Mouse (Mus musculus): ENCODE data around the gene Dcun1d3.

Gene Dcun1d3

DNA sequence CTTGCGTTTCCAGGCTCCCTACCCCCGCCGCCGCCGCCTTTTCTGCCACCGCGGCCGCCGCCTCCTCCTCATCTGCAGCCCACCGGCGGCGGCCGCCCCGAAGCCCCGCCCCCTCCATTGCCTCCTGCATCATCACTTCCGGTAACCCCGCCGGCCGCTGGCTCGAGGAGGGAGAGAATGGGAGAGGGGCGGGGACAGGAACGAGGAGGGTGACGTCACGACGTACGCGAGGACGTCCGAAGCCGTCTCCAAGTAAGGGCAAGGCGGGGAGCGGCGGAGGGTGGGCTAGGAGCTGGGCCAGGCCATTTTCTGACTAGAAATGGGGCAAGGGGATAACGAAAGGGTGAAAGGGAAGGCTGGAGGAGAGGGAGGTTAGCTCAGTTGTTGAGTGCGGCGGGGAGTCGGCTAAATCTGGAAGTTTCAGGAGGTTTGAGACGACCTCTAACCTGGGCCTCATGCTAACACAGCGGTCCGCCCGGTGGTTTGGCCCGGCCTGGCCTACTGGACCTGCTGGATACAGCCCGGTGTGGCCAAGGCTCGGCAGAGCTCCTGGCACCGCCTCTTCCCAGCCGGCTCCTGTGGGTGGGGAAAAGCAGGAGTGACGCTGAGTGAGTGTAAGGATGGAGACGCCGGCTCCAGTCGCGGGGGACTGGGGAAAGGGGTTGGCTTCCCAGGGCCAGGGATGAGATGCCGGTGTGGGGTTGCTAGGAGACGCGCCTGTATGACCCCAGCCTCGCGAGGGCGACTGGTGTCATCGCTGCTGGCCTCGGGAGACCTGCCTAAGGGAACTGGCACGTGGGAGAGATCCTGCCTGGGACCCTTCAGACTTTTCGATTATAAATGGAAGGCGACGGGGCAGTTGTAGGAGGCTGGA, at the start of gene Dcun1d3, which contains the start of gene Lyrm1:
Gene Dcun1d3, minus strand, starts transcription at position 660 of the 874 bp plus-strand sequence.
Gene Lyrm1, plus strand, starts transcription at position 223 of the 874 bp plus-strand sequence.
- DNase-seq (ENCODE audit: low read depth, low spot score) = peak; percentile 98

DNA sequence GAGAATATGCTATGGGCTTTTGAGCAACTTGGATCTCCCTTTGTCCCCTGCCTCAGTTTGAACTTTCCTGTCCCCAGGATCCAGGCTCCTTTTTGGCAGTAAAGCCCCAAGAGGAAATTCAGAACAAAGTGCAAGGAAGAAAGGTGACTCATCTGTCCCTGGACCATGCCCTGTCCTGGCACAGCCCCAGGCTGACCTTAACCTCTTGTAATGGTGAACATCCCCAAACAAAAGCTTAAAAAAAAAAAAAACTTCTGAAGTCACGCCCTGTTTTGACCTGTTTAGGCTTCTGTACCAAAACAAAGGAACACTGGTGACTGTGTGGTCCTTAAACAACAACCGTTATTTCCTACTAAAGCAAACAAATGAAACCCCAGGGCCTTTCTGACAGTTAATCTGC, 45.5 kb upstream of the Dcun1d3 start:
- no peak for DNase-seq (ENCODE audit: low read depth, low spot score)

DNA sequence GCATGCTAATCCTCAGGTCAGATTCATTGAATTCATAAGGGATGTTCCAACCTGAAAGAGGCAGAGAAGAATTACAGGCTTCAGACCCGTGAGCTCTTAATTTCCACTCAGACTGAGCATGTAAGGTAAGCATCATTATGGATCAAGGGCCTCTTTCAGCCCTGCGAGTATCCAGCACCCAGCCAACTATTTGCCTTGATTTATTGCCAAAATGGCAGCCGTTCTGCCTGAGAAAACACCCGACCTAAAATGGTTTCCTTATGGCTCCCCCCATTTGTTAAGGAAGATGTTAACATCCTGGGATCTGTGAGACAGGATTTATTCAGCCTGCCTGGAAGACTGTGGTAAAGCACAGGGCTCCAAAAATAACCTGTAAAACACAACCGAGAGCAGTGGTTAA, 40.9 kb upstream of the Dcun1d3 start:
- DNase-seq (ENCODE audit: low read depth, low spot score) = no peak

DNA sequence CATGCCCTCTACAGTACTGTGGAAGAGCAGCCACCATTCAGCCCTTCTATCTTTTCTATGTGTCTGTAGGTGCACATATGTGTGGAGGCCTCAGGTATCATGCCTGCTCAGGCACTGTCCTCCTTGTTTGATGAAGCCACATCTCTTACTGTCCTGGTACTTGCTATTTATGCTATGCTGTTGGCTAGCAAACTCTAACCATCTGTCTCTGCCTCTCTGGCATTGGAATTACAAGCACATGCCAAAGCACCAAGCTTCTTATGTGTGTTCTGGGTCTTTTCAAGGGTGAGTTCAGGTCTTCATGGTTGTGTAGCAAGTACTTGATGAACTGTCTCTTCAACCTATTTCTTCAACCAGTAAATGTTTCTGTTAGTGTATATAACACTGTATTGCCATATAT, 40.2 kb upstream of the Dcun1d3 start:
- DNase-seq (ENCODE audit: low read depth, low spot score) = no peak

DNA sequence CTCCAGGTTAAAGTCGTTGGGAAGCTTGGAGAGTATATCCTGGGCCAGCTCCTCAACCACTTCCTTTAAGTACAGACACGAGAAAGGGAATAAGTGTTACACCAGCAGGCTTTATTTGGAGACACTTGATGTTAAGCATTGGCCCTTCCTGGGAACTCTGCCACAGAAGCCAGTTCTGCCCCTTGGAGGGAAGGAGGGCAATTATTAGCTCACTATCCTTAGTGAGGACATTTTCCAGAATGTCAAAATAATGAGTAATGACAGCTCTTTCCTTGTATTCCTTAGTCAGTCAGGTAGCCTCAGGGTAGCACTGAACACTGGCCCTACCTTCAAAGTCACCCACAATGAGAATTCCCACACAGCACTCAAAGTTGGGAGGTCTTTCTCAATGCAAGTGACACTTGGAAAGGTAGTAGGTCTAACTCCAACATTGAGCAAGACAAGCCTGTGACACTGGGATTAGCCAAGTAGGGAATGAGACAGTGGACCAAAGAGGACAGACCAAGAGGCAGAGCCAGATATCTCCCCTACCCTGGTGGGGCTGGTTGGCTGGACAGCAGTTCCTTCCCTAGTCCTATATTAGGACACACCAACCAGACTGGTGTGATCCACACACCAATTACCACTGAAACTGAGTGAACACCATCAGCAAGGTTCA, 32.8 kb upstream of the Dcun1d3 start:
- no peak for DNase-seq (ENCODE audit: low read depth, low spot score)

DNA sequence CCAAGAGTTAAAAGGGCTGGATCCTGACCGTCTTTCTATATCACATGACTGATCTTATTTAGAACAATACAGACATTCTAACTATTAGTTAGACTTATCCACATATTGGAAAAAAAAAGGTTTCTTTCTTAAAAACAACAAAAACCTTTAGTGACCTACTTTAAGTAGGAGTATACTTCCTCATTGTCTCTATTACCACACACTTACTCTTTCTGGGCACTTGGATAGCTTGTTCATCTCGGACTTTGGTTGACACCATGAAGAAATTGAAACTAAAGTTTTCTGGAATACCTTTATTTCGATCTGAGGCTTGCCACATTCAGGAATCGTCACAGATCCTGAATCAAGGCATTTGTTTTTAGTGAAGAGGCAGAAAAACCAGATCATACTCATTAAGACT, 25.0 kb upstream of the Dcun1d3 start:
- no peak for DNase-seq (ENCODE audit: low read depth, low spot score)

DNA sequence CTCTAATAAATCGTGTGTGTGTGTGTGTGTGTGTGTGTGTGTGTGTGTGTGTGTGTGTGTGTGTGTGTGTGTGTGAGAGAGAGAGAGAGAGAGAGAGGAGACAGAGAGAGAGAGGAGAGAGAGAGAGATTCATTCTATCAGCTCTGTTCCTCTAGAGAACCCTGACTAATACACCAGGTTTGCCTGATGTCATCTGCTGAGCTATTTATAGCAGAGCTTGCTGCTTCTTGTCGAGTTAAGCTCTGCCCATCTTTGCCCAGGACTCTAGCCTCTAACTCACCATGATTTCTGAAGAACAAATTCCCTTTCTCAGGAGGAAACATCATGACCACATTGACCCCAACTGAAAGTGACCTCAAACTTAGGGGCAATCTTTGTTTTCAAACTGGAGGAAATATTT, 24.4 kb upstream of the Dcun1d3 start:
- no peak for DNase-seq (ENCODE audit: low read depth, low spot score)

DNA sequence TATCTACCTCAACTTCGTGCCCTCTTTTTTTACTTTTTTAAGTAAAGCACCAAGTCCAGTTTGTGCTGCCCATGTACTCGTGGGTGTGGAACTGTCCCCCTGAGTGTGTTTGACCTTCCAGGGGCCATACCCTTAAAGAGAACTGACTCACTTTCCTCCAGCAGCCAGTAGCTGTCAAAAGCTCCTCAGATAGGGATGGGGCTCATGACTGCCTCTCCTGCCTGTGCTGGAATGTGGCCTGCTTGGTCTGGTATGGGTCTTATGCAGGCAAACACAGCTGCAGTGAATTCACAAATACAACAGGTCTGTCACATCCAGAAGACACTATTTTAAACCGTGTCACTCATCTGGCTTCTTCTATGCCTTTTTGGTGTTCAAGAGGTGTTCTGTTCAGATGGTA, 15.6 kb upstream of the Dcun1d3 start:
- DNase-seq (ENCODE audit: low read depth, low spot score) = no peak

DNA sequence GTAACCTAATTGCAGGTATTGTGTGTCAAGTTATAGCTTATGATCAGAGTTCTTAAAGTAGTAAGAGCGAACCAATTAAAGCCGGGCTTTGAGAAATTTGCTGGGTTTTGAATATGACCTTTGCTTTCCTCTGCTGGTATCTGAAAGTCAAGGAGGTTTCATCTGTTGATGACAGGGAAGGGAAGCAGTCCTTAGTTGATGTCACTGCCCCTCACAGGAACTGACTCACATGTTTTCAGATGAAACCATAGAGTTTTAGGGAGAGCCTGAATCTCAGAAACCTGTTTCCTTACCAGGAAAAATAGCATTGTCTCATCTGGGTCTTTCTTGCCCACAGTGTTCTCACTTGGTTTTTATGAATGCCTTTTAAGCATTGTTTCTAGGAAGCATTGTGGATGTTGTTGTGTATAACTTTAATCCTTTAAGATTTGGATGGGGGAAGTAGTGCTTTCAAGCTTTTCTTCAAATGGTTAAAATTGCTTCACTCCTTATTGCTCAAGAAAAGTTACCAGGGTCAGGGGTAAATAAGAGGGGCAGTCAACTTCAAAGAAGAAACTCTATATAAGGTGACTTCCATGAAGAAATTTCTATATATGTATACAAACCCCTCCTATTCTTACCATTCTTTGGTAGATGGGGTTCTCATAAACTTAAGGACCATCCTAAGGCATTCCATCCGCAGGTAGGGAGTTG, 10.6 kb upstream of the Dcun1d3 start:
- DNase-seq (ENCODE audit: low read depth, low spot score) = no peak

DNA sequence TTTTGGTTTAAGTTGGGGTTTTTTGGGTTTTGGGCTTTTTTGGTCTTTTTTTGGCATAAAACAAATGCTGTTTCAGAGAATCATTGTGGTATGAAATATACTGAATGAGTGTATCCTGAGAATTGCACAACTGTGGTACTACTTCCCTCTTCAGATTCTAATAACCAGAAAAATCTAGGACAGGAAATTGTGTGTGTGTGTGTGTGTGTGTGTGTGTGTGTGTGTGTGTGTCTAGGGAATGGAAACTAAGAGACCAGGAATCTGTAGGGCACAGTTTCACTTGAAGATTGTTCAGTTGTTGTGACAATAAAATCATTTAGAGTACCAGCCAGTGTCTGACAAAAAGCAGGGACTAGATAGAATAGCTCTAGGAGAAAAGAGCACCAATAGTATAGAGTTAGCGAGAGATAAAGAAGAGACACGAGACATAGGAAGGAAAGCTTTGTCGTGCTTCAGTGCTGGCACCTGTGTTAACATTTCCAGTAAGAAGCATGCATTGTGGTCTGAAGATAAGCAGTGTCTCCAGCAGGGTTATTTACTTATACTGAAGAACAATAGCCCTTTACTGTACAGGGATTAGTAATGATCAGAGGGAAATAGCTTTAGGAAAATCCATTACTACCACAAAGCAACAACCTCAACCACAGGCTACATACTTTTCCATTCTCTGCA, 3.4 kb upstream of the Dcun1d3 start:
- DNase-seq (ENCODE audit: low read depth, low spot score) = peak; percentile 23

DNA sequence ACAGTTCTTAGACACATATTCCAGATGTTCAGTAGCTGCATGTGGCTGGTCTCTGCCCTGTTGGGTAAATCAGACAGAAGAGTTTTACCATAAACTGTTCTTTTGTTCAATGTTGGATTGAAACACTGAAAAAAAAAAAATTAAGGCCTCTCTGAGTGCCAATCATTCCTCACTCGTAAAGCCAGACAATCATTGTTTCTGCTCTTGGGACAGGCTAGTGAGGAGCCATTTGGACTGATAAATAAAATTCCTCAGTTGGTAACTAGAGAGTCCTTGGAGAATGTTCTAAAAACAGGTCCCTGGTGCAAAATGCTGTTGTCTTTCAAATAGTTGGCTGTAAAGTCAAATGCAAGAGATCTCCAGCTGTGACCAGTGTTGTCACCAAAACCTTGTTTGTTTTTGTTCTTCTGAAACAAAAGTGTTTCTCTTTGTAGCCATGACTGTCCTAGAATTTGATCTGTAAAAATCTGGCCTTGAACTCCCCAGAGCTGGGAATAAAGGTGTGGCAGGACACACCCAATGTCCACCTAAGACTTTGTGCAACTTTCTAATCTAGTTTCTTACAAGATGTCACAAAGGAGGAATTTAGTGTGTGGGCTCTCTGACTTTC, 2.3 kb upstream of the Dcun1d3 start:
- DNase-seq (ENCODE audit: low read depth, low spot score) = no peak

DNA sequence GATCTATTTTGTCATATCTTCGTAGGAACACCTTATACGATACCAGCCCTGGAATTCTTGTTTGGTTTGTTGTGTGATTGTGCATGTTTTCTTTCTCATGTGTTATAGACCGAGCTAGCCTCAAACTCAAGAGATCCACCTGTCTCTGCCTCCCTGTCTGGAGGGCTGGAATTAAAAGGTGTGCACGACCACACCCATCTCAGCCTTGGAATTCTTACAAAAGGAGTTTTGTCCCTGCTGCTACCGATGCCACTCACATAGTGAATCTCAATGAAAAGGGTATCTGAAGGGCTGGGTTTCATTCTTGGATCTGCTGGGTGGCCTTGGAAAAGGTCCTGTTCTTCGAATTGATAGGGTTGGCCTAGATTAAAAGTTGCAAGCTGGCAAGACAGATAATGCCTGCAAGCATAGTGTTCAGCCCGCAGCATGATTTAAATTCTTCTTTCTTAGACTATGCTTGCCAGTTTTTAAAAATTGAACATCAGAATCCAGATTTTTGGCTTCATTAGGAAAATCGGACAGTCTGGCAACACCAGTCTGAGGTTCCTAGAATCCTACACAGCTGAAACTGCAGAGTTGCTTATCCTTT, 1.5 kb upstream of the Dcun1d3 start:
- no peak for DNase-seq (ENCODE audit: low read depth, low spot score)

DNA sequence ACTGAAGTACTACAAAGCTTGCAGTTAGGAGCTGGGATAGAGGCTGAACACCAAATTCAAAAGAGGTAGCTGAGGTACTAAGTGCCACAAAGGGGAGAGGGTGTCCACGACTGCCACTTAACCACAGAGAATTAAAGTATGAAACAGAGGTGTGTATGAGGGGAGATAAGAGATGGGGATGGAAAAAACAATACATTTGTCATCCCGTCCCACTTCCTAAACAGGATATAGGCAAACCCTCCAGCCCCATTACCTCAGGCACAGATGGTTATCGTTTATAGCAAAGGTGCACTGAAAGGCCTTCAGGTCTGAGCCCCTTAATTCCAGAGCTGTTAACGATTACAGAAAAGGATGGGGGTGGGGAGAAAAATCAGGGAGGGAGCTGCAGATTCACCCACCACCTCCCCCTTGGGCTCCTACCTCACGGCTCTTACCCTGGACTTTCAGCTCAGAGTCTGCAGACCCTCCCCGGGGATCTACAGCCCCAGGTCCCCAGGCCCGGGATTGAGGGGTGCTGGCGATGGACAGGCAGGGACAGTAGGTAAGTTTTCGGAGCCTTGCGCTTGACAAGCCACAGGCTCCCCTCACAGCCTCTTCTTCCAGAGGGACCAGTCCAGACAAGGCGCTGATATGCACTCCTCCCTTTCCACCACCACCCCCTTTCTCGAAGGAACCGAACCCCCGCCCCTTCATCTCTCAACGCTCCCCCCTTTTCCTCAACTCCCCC, 1.1 kb downstream of the Dcun1d3 start:
- peak; percentile 13 for DNase-seq (ENCODE audit: low read depth, low spot score)

DNA sequence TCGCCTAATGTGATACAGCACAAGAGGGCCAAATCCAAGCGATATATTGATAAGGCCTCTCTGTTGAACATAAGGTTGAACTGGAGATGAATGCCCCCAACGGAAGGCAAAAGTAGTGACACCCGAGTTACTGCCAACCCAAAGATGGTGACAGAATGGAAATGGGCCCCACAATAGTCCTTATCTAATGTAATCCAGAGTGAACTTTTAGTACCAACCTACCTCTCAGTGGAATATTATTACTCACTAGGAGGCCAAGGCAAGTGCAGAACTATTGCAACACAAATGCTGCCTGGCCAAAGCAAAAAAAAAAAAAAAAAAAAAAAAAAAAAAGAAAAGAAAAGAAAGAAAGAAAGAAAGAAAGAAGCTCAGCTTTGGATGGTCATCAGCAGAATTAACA, 3.4 kb downstream of the Dcun1d3 start:
- no peak for DNase-seq (ENCODE audit: low read depth, low spot score)

DNA sequence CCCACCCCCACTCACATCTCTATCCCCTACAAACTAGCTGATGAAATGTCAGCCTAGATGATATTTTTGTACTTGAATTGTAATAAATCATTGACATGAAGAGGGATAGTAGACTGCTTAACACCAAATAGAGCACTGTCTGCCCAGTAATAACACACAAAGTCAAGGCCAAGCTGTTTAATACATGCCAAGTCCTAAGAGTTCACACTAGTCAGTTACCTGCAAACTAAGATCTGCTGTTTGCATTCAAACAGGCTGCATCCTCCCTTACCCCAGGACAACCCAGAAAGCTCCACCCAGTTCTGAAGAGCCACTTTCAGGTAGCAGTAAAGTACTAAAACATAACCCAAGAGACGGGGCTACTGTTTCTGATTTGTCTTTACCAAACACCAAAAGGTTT, 3.9 kb downstream of the Dcun1d3 start:
- DNase-seq (ENCODE audit: low read depth, low spot score) = no peak

DNA sequence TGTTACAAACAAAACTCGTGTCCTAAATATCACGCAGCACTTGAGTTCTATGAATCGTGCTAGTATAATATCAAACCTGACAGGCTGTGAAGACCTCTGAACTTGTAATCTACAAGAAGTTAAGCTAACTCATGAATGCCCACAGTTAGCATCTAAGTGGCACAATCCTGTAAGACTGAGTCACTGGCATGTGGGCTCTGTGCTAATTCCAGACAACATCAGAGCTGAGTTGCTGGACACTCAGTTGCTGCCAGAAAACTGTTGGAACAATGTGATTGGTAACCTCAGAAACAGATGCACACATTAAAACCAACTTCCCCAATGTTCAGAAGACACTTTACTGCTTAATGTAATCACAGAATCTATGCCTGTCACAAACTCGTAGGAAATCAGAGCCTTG, 8.2 kb downstream of the Dcun1d3 start:
- no peak for DNase-seq (ENCODE audit: low read depth, low spot score)

DNA sequence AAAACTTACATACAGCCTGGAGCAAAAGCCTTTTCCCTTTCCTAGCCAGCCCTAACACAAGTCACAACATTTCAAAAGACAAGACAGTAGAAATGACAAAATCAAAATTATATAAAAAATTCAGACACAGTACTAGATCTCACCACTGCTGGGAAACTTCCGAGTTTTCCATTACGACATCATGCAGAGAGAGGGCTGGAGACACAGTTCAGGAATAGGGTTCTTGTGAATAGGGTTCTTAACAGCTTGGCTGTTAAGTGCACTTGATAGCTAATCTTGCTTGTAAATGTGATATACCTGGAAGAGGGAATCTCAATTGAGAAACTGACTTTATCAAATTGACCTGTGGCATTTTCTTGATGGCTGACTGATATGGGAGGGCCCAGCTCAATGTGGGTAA, 14.9 kb downstream of the Dcun1d3 start:
- no peak for DNase-seq (ENCODE audit: low read depth, low spot score)

DNA sequence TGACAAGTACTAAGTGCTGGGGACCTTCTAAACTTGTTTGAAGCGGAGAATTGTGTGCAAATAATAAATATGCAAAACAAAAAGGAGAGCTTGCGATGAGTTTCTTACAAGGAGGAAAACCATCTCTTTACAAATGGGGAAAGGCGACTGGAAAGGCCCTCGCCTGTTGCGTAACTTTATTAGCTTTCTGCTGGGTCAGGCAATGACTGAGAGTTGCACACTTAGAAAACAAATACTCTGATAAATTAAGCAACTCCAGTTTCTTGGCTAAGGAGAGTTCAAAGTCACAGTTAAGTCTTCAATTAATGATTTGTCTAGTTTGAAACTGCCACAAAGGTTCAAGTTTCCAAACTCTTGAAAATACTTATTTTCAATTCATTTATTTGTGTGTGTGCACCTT, 15.8 kb downstream of the Dcun1d3 start:
- DNase-seq (ENCODE audit: low read depth, low spot score) = no peak

DNA sequence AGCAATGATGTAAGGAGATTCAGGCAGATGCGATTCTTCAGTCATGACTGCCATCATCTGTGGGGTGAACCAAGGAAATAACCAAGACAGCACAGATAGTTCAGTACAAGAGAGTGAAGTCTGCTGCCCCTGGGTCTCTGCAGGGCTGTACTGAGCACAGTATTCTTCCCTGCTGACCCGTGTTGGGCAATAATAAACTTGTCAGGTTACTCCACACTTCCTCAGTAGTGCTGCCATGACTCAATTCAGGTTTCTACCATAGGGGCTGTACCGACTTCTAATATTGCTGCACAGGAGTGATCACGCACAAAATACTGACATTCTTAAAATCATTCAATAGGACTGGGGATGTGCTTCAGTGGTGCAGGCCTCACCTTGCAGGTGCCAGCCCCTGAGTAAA, 16.9 kb downstream of the Dcun1d3 start:
- DNase-seq (ENCODE audit: low read depth, low spot score) = no peak

DNA sequence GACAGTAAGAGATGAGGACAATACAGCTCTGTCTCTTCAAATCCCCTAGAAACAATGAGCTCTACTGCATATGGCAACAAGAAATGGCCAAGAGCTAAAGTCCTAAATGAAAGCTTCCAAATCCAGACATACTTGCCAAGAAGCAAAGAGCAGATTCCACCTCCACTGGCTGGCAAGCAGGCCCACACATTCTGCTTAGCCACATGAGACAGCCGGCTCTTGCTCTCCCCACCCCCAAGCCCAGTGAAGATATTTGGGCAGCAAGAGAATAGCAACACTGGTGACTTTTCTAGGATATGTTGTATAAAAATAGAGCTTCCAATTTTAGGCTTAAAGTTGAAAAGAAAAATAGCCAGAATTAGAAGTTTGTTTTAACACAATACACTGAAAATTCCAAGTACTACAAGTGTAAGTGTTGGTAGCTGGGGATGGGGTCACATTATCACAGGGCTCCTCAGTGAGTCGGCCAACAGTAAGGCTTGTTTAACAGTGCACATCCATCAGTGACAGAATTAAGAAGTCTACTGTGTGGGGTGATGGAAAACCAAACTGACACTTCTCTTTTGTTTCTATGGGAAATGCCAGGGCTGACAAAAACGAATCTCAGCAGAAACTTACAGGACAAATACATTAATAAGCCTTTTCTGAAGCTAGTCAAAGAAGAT, 20.2 kb downstream of the Dcun1d3 start:
- no peak for DNase-seq (ENCODE audit: low read depth, low spot score)

All from A20 (cell line).